Mouse (Mus musculus): ENCODE results near the gene Ndrg3. TPM values are rescaled to one million over a fixed set of nuclear protein-coding genes. Genes with fewer than 3 reads are reported as not detected.
A peak's percentile ranks its signal among the peaks of the same experiment; 100 is the strongest.

Ndrg3 gene
- polyA plus RNA-seq, 1 experiment from 2014 or later: 44.6 TPM

GRCm38 (mm10) chr2:157016529-157017270 lies 24.8 kb upstream of the Ndrg3 start:
- H3K36me3 ChIP-seq (replicated peaks): peaks cover 93% of the 10 kb centered on the region
- H3K27ac ChIP-seq: no peak overlapping the region
- WGBS: 90% methylated on average over 18 of the region's 18 CpGs
- H3K4me1 ChIP-seq: no peaks in the 10 kb centered on the region
- no peaks in the 10 kb centered on the region for H3K27me3 ChIP-seq (ENCODE audit: poor library complexity, severe bottlenecking)
- H3K9me3 ChIP-seq: no peaks in the 10 kb centered on the region
- no peak overlapping the region for H3K4me3 ChIP-seq
- DNase-seq (ENCODE audit: extremely low spot score, low spot score): no peak

- H3K27me3 ChIP-seq (ENCODE audit: poor library complexity, severe bottlenecking): no peaks in the 10 kb centered on the region
- no peak overlapping the region for H3K4me3 ChIP-seq
- H3K36me3 ChIP-seq (replicated peaks): peaks cover 51% of the 10 kb centered on the region
- no peak overlapping the region for H3K27ac ChIP-seq
- no peak for DNase-seq (ENCODE audit: extremely low spot score, low spot score)
- peaks cover 11% of the 10 kb centered on the region for H3K4me1 ChIP-seq
- WGBS: 93% methylated on average over 6 of the region's 6 CpGs
- no peaks in the 10 kb centered on the region for H3K9me3 ChIP-seq
Observed at GRCm38 (mm10) chr2:157012341-157012740, 20.5 kb upstream of the Ndrg3 start.

GRCm38 (mm10) chr2:157010634-157011310 lies 18.9 kb upstream of the Ndrg3 start:
- Histone ChIP-seq H3K4me1 (peaks cover 22% of the 10 kb centered on the region), H3K36me3 (replicated peaks) (peaks cover 35% of the 10 kb centered on the region), H3K27me3 (ENCODE audit: poor library complexity, severe bottlenecking) (no peaks in the 10 kb centered on the region), H3K4me3 (no peak overlapping the region), H3K27ac (no peak overlapping the region), H3K9me3 (no peaks in the 10 kb centered on the region)
- 63% methylated on average over 11 of the region's 11 CpGs for WGBS
- DNase-seq (ENCODE audit: extremely low spot score, low spot score): no peak

- Histone ChIP-seq H3K9me3 (no peaks in the 10 kb centered on the region), H3K27me3 (ENCODE audit: poor library complexity, severe bottlenecking) (no peaks in the 10 kb centered on the region), H3K4me1 (peaks cover 25% of the 10 kb centered on the region), H3K27ac (no peak overlapping the region), H3K36me3 (replicated peaks) (peaks cover 35% of the 10 kb centered on the region), H3K4me3 (no peak overlapping the region)
- no peak for DNase-seq (ENCODE audit: extremely low spot score, low spot score)
Observed at GRCm38 (mm10) chr2:157010121-157010520, 18.3 kb upstream of the Ndrg3 start.

GRCm38 (mm10) chr2:157008509-157008908 lies 16.7 kb upstream of the Ndrg3 start:
- Histone ChIP-seq H3K9me3 (no peaks in the 10 kb centered on the region), H3K27me3 (ENCODE audit: poor library complexity, severe bottlenecking) (no peaks in the 10 kb centered on the region), H3K4me1 (peaks cover 25% of the 10 kb centered on the region), H3K4me3 (no peak overlapping the region), H3K36me3 (replicated peaks) (peaks cover 36% of the 10 kb centered on the region), H3K27ac (no peak overlapping the region)
- DNase-seq (ENCODE audit: extremely low spot score, low spot score): no peak

GRCm38 (mm10) chr2:157007234-157007596 lies 15.4 kb upstream of the Ndrg3 start:
- Histone ChIP-seq H3K9me3 (no peaks in the 10 kb centered on the region), H3K4me1 (peaks cover 25% of the 10 kb centered on the region), H3K36me3 (replicated peaks) (peaks cover 38% of the 10 kb centered on the region), H3K27ac (peak overlapping the region; percentile 95), H3K27me3 (ENCODE audit: poor library complexity, severe bottlenecking) (no peaks in the 10 kb centered on the region), H3K4me3 (peak overlapping the region; percentile 90)
- DNase-seq (ENCODE audit: extremely low spot score, low spot score): no peak
- 33% methylated on average over 5 of the region's 5 CpGs for WGBS

- H3K9me3 ChIP-seq: no peaks in the 10 kb centered on the region
- H3K36me3 ChIP-seq (replicated peaks): peaks cover 41% of the 10 kb centered on the region
- WGBS: under 1% methylated on average over 56 of the region's 56 CpGs
- peak within 1 kb of the TSS; percentile 95 for H3K27ac ChIP-seq
- H3K4me1 ChIP-seq: peaks cover 25% of the 10 kb centered on the region
- H3K4me3 ChIP-seq: peak within 1 kb of the TSS; percentile 90
- DNase-seq (ENCODE audit: extremely low spot score, low spot score): peak; percentile 86
- H3K27me3 ChIP-seq (ENCODE audit: poor library complexity, severe bottlenecking): no peaks in the 10 kb centered on the region
Observed at GRCm38 (mm10) chr2:157006511-157007233, 14.8 kb upstream of the Ndrg3 start, which contains the start of gene Dsn1. Gene Dsn1, minus strand, starts transcription at chr2:157007154.

GRCm38 (mm10) chr2:157002321-157002720 lies 10.5 kb upstream of the Ndrg3 start:
- peaks cover 82% of the 10 kb centered on the region for H3K36me3 ChIP-seq (replicated peaks)
- 97% methylated on average over 4 of the region's 4 CpGs for WGBS
- no peak overlapping the region for H3K27ac ChIP-seq
- no peaks in the 10 kb centered on the region for H3K9me3 ChIP-seq
- H3K4me1 ChIP-seq: peaks cover 13% of the 10 kb centered on the region
- DNase-seq (ENCODE audit: extremely low spot score, low spot score): no peak
- no peak overlapping the region for H3K4me3 ChIP-seq
- H3K27me3 ChIP-seq (ENCODE audit: poor library complexity, severe bottlenecking): no peaks in the 10 kb centered on the region

- Histone ChIP-seq H3K4me1 (no peaks in the 10 kb centered on the region), H3K36me3 (replicated peaks) (peaks cover 99% of the 10 kb centered on the region), H3K9me3 (no peaks in the 10 kb centered on the region), H3K4me3 (no peak overlapping the region), H3K27ac (no peak overlapping the region), H3K27me3 (ENCODE audit: poor library complexity, severe bottlenecking) (no peaks in the 10 kb centered on the region)
- 93% methylated on average over 5 of the region's 5 CpGs for WGBS
- DNase-seq (ENCODE audit: extremely low spot score, low spot score): no peak
Observed at GRCm38 (mm10) chr2:156998263-156998662, 6.4 kb upstream of the Ndrg3 start.

GRCm38 (mm10) chr2:156996576-156996975 lies 4.7 kb upstream of the Ndrg3 start:
- H3K36me3 ChIP-seq (replicated peaks): peaks cover 88% of the 10 kb centered on the region
- 75% methylated on average over 6 of the region's 6 CpGs for WGBS
- no peaks in the 10 kb centered on the region for H3K27me3 ChIP-seq (ENCODE audit: poor library complexity, severe bottlenecking)
- H3K27ac ChIP-seq: no peak overlapping the region
- no peak for DNase-seq (ENCODE audit: extremely low spot score, low spot score)
- H3K9me3 ChIP-seq: no peaks in the 10 kb centered on the region
- H3K4me1 ChIP-seq: peaks cover 6% of the 10 kb centered on the region
- no peak overlapping the region for H3K4me3 ChIP-seq

- H3K27me3 ChIP-seq (ENCODE audit: poor library complexity, severe bottlenecking): no peaks in the 10 kb centered on the region
- no peaks in the 10 kb centered on the region for H3K9me3 ChIP-seq
- no peak for DNase-seq (ENCODE audit: extremely low spot score, low spot score)
- H3K27ac ChIP-seq: peak overlapping the region; percentile 86; the same call in 1 of the 2 replicates
- peak overlapping the region; percentile 95 for H3K4me3 ChIP-seq
- WGBS: 5% methylated on average over 16 of the region's 16 CpGs
- H3K4me1 ChIP-seq: peaks cover 23% of the 10 kb centered on the region
- H3K36me3 ChIP-seq (replicated peaks): peaks cover 32% of the 10 kb centered on the region
Observed at GRCm38 (mm10) chr2:156990727-156991431, 977 bp downstream of the Ndrg3 start.

GRCm38 (mm10) chr2:156987316-156987715 lies 4.5 kb downstream of the Ndrg3 start:
- 84% methylated on average over 3 of the region's 3 CpGs for WGBS
- Histone ChIP-seq H3K36me3 (replicated peaks) (no peaks in the 10 kb centered on the region), H3K9me3 (no peaks in the 10 kb centered on the region), H3K4me3 (no peak overlapping the region), H3K4me1 (peaks cover 23% of the 10 kb centered on the region), H3K27me3 (ENCODE audit: poor library complexity, severe bottlenecking) (no peaks in the 10 kb centered on the region), H3K27ac (no peak overlapping the region)
- no peak for DNase-seq (ENCODE audit: extremely low spot score, low spot score)

Measured in forebrain, embryonic 10.5 days (tissue).